Mouse (Mus musculus): Measurements from ENCODE around the gene Adamts2.

Adamts2 gene

DNA sequence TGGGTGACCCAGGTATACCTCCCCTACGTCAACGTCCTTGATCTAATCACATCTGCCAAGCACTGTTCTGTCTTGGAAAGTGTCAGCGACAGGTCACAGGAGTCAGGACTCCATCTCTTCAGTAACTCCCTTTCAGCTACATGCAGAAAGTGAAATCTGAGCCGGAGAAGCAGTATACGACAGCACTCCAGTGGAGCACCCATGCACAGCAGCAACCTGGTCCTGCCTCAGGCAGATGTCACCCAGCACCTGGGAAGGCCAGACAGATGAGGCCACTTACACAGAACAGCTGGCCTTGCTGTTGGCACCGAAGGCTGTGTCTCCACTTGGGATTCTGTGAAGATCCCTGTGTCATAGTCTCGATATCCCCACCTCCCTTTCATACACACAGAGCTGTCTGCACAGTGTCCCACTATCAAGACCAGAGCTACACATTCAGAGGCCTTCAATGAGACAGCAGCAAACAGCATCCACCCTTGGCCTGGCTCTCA, 70.0 kb downstream of the Adamts2 start:
- DNase-seq (ENCODE audit: low spot score) = no peak

DNA sequence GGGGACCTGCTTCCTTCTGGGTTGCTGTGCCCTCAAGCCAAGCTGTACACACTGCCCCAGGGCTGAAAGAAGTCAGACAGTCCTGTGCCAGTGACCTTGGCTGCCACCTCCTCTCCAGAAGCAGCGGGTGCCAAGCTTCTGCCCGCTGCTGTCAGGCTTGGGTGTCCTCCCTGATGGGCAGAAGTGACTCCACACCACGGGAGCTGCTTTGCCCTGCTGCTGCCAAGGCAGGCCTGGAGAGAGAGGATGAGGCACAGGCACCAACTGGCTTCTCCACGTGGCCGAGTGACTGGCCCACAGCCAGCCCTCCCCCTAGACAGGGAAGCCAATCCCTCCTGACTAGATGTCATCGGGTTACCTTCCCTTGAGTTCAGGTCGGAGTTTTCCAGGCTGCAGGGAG, 71.0 kb downstream of the Adamts2 start:
- no peak for DNase-seq (ENCODE audit: low spot score)

DNA sequence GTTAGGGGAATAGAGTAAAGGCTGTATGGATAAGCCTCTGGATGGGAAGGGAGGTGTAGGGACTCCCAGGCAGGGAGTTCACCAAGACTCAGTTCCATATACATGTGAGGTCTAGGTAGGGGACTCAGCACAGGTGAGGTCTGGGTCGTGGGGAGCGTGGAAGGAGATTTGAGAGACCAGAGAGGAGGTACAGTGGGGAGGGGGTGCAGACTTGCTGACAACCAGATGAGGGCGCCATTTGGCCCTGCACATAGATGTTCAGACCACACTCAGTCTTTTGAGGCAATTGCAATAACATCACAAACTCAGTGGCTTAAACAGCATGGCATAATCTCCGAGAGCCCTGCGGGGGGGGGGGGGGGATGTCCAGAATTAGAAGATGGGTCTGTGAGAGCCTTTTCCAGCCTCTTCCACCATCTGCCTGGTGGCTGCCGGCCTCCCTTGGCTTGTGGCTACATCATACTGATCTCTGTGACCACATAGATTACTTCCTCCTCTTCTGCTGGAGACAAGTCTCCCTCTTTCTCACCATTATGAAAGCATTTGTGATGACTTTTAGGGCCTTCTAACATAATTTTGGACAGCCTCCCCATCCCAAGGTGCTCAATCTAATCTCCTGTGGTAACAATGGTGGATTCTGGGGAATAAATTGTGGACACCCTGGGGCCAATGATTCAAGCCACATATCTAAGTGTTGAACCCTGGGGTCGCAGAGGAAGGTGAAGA, 71.8 kb downstream of the Adamts2 start:
- no peak for DNase-seq (ENCODE audit: low spot score)

DNA sequence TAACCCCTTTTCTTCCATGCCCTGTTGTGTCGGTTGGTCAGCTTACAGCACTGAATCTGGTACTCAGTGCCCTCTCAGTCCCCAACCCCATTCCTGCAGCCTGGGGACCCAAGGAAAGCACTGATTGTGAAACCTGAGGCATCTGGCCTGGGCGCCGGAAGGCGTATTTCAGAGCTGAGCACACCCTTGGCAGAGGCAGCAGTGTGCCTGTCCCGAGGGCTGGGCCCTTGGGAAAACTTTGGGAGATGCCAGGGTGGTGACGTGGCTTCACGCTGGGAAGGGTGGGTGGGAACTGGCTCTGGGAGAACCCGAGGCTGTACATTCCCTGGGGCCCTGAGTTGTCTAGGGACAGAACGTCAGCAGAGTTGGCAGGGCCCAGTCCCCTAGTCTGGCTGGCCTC, 72.5 kb downstream of the Adamts2 start:
- DNase-seq (ENCODE audit: low spot score) = no peak

DNA sequence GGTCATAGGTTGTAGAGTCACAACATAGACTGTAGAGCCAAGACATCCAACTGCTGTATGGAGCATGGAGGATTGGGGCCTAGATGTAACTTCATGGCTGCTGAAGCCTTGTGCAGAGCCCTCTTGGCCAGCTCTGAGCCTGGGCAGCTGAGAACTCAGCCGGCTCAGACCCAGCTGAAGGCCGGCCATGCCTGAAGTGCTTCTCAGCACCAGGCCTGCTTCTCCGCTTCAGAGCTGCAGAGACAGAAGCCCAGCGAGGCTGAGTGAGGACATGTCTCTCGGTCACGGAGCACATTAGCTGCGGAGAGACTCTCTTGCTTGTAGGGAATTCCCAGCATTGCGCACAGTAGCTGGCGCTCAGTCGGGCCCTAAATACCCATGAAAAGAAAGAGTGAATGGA, 76.8 kb downstream of the Adamts2 start:
- no peak for DNase-seq (ENCODE audit: low spot score)

DNA sequence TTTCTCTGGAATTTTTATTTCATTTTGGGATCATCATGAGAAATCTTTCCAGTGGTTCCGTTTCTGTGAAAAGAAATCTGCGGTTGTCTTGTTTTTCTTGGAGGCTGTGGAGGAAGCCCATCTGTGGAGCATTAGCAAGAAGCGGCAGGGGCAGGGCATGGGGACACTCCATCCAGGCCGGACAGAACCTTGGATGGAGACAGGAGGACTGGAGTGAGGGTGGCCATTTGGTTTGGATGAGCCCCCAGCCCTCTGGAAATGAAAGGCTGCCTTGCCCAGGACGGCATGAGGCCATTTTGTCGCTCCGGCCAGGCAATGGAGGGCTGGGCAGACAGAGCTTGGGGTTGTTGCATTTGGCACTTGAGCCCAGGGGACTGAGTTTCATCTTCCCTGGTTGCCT, 80.1 kb downstream of the Adamts2 start:
- DNase-seq (ENCODE audit: low spot score) = no peak

DNA sequence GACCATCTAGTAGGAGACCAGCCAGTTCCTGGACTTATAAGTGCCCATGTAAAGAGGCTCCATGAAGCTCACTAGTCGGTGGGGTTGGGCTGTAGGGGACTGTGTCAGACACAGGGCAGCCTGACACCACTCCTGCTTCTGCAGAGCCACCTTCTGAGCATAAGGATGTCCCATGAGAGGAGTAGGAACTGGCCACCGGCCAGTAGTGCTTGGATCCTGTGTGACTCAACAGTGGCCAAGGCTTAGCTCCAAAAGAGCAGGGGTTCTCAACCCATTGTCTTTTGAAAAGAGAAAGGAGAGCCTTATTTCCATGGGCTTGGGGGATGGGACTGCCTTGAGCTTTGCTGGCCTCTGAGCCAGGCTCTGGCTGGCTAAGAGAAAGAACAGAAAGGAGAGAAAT, 81.9 kb downstream of the Adamts2 start:
- no peak for DNase-seq (ENCODE audit: low spot score)

DNA sequence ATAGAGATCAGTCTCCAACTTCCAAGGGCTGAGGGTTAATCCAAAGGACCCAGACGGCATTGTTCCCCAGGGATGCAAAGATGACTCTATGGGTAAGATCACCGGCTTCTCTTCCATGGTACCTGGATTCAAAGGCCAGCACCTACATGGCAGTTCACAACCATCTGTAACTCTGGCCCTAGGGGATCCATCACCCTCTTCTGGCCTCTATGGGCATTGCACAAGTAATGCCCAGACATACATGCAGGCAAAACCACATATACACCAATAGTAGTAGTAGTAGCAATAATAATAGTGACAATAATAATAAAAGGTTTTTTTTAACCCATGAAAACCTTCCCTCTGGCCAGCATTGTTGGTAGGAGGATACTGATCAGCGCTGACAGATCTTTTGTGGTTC, 86.7 kb downstream of the Adamts2 start:
- no peak for DNase-seq (ENCODE audit: low spot score)

DNA sequence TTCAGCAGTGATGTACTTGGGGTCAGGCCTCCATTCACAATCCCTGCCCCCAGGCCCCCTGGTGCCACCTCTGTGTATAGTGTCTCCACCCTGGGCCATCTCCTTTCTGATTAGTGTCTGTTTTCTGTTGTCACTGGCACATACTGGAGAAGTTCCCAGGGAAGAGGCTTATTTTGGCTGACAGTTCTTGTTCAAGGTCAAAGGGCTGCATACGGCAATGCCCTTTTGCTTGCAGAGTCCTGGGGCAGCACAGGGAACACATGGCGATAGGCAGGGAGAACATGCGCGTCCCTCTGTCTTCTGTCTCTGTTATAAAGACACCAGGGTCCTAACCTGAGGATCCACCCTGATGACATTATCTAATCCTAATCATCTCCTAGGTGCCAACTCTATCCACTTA, 87.8 kb downstream of the Adamts2 start:
- no peak for DNase-seq (ENCODE audit: low spot score)

DNA sequence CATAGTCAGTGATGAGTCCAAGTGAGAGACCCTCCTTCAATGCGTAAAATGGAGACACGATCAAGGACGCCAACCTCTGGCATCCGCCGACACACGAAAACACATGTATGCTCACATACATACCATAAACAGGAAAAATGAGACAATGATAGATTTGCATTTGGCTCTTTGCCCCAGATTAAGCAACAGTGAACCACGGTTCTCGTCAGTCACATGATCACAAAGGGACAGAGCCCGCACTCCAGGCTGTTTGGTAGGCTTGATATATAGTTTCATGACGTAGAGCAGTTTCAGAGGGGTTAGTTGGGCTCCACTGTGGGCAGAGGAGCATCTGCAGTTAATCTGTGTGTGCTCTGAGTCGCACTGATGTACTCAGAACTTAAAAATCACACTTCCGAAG, 98.1 kb downstream of the Adamts2 start:
- no peak for DNase-seq (ENCODE audit: low spot score)

DNA sequence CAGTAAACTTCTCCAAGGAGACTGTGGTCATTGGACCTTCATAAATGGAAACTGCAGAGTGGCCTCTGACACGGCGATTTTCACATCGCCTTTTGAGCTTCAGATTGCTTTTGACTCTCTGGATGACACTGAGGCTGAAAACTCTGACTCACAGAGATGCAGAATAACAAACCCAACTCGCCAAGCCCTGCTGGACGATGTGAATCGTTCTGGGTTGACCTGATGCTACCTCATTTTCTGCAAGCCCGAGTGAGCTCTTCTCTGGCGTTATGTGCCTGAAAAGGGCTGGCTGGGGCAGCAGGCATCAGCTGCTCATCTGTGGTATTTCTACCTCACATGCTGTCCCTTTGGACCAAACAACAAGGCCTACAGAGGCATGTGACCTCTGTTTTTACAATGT, 98.6 kb downstream of the Adamts2 start:
- no peak for DNase-seq (ENCODE audit: low spot score)

DNA sequence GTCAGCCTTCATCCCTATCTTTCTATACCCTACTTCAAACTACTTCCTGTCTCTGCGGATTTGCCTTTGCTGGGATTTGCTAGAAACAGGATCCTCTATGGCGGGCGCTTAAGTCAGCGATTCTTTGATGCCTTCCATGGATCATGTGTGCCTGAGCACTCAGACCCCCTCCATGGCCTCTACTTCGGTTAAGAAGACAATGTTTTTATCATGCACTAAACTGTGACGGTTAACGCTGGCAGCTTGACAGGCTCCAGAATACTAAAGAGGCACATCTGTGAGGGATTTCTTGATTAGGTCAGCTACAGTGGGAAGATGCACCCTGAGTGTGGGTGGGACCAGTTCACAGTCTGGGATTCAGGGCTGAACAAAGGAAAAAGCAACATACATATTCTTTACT, 101.5 kb downstream of the Adamts2 start:
- DNase-seq (ENCODE audit: low spot score) = no peak

DNA sequence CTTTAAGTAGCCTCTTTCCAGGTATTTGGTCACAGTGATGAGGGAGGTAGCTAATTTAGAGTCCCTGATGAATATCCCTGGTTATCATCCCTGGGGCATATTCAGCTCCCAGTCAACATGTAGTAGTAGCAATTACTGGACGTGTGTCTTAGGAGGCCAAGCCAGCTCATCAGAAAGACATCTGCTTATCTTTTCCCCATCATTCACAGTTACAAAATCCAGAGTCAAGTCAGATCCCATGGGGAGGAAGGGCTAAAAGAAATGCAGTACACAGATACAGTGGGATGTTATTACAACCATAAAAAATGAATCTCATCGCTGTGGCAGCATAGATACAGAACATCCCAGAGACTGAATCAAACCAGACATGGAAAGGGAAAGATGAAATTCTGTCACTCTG, 102.6 kb downstream of the Adamts2 start:
- DNase-seq (ENCODE audit: low spot score) = no peak

DNA sequence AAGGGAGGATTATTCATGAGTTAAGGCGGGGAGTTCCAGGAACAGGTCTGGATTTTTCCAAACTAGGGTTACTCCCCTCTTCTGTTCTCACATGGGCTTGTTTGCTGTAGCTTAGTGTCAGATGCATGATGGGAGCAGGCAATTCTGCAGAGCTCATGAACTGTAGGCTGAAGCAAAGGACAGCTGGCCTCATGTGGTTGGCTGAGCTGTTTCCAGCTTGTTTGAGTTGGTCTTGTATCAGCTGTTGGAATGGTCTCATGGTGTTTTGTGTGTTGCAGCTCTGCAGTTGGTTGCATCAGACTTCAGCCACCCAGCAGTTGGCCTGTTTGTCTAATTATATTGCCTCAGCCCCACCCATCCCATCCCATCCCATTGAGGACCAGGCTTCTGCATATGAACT, 105.4 kb downstream of the Adamts2 start:
- DNase-seq (ENCODE audit: low spot score) = no peak

DNA sequence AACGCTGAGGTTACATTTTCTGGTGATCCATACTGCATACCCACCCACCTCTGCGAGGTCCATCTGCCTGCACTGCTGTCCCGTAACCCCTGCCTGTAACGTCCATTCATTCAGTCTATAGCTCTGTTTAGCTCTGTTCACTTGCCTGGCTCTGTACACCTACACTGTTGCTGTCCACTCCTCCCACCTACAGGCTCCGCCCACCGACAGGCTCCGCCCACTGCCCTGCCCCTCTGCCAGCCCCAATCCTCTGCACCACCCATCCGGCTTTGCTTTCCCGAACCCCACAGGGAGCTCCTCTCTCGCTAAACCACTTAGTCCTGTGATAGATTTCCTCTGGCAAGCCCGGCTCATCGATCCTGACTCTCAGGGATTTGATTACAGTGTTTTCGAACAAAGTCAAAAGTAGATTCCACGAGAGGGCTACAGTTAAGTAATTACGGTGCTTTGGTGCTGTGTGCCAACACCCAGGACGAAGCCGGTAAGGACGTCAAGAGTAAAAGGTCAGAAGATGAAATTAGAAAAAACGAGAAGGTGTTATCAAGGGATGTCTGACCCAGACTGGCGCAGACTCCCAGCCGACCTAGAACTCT, 111.8 kb downstream of the Adamts2 start:
- no peak for DNase-seq (ENCODE audit: low spot score)

DNA sequence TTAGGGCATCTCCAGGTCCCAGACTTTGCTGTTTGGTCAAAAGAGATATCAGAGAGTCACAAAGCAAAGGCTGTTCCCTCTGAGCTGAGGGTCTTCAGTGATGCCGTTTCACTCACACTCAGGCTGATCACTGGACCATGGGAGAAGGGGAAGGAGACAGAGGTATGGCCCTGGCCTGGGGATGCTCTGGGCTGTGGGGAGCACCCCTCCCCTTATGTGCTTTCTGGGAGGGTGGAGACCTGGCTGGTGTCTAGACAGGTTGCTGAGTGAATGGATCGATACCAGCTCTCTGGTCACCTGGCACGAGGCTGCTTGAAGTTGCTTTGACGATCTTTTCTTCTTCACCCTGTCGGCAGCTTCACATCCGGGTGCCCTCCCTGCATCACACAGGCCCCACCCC, 113.2 kb downstream of the Adamts2 start:
- no peak for DNase-seq (ENCODE audit: low spot score)

DNA sequence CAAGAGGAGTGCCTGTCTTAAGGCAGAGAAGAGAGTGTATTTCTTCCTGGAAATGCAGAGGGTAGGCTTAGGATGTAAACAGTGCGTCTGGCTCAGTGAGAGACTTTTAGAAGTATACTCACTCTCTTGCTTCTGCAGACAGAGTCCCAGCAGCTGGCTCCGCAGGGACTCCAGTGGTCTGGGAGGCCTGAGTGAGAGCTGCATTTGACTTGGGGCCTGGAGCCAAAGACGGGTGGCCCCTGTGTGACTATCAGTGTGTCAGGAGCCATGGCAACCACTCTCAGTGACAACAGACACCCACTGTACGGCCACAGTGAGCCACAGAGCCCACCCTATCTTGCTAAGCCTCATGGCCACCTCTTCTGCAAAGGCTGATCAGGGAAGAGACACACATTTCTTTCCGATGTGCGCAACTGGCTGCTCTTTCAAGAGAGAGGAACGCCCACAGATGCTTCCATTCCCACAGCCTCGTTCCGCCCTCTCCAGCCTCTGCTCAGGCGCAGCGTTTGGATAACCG, 115.6 kb downstream of the Adamts2 start:
- DNase-seq (ENCODE audit: low spot score) = no peak

DNA sequence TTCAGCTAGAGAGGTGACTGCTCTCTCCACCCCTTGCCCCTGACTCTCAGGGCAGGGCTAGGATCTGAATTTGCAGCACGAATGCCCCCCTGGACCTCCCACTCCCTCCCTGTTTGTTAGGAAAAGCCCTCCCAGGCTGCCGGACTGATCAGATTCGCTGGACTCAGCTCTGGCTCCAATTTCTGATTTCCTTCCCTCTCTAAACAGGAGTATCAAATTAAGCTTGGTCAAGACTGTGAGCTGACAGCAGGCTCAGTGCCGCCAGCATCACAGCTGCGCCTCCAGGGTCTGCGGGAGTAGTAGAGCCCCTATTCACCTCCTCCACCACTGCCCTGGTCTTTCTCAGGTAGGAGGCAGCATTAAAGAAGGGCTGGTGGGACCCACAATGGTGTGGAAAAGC, 117.0 kb downstream of the Adamts2 start:
- DNase-seq (ENCODE audit: low spot score) = no peak

DNA sequence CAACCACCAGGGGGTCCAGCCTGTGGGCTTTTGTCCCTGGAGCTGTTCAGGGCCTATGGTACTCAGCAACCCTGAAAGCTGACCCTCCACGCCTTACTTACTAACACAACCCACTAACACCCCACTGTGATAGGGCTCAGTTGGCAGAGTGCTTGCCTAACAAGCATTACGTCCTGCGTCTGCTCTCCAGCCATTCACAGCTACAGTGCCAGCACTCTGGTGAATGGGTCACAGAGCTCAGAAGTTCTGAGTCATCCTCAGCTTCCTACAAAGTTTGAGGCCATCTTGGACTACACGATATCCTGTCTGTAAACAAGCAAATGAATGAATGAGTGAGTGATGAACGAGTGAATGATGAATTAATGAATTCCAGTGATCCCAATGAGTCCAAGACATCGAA, 118.5 kb downstream of the Adamts2 start:
- no peak for DNase-seq (ENCODE audit: low spot score)

DNA sequence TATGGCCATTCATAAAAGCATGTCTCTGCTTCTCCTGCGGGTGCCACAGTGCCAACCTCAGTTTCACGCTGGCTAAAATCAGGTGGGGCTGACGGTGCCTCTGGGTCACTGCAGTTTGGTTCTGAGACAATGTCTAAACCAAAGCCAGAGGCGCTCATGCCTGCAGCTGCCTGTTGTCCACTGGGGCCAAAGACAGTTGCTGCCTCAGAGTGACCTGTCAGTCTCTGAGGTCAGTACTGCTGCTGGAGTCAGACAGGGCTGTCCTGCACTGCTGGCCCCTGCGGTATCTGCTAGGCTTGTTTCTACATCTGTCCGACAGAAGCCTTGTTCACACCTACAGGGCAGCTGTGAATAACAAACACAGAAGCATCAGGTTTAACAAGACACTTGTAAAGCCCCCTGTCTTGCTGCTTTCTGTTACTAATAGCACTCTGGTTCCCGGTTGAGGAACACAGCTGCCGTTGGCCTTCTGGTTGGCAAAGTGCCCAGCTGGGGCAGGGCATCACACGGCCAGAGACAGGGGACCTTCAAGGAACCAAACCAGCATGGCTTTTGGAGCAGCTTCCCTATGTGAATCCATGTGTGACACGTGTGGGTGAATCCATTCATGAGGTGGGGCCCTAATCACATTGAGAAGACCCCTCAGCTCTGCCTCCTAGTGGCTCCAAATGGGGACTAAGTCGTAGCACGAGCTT, 119.1 kb downstream of the Adamts2 start:
- no peak for DNase-seq (ENCODE audit: low spot score)

DNA sequence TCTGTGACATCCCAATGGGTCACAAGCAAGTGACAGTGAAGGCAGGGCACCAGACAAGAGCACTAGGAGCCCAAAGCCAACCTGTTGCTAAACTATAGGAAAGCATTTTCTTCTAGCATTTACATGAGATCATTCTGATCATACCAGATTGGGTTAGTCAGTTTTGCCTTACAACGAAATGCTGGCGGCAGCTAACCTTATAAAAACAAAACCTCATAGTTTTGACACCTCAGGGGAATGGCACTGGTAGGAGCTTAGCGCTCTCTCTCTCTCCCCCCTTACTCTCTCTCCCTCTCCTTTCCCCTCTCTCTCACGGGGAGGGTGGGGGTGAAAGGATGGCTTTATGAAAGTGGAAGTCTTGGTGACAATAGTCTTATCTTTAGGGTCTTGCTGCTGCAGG, 123.7 kb downstream of the Adamts2 start:
- DNase-seq (ENCODE audit: low spot score) = no peak

DNA sequence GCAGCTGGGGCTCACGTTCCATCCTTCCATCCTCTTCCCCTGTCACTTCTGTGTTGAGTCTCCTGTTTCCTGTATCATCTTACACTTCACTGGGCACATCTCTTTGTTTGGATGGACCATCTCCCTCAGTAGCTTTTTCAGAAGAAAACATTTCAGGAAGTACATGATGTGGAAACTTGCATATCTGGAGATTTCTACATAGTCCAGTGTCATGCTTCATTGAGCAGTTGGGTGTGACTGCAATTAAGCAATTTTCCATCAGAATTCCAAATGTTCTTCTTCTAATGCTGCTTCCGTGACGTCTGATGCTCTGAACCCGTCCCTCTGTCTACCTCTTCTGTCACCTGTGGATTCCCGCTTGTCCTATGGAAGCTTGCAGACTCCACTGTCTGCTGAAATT, 124.2 kb downstream of the Adamts2 start:
- no peak for DNase-seq (ENCODE audit: low spot score)

DNA sequence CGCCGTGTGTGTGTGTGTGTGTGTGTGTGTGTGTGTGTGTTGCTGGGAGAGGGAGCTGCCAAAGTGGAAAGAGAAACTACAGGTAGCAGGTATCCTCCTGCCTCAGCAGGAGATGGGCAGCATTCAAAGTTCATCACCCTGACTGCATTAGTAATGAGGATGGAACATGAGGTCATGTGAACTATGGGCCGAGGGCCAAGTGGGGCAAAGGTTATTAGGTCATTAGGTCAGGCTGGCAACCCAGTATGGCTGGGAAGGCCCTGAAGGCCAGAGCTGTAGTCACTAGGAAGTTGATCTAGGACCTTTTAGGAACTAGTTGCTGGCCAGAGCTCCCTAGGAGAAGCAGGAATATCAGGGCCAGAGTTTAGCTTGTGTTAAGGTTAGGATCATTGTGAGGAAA, 131.3 kb downstream of the Adamts2 start:
- no peak for DNase-seq (ENCODE audit: low spot score)
